Mouse (Mus musculus) CH12.LX (cell line): Measurements from ENCODE around the gene Akap1. TPM values are rescaled to one million over a fixed set of nuclear protein-coding genes. Genes with fewer than 3 reads are reported as not detected.

Source experiments
- DNase-seq: peaks from one replicate; pipeline ENCODE4 v3.0.0-alpha.2; 2013; ENCODE audit errors: extremely low read depth
- H3K27ac ChIP-seq: 2 replicates; pipeline ENCODE4 v1.5.1; 2012; ENCODE audit warnings: low read depth, mild to moderate bottlenecking, control low read depth, moderate library complexity; ENCODE audit not compliant: insufficient read depth
- H3K27me3 ChIP-seq: replicated peaks from 2 replicates; pipeline ENCODE3; 2012; ENCODE audit warnings: inconsistent platforms
- H3K36me3 ChIP-seq, 2 experiments: replicated peaks in 1 of 2; 2 replicates each; pipeline versions ENCODE3 to v1.6.1; 2012; ENCODE audit warnings: inconsistent platforms in 1 of 2, low read length in 1 of 2, mild to moderate bottlenecking in 1 of 2, mixed read lengths in 1 of 2, moderate library complexity in 1 of 2; ENCODE audit not compliant: control insufficient read depth in 1 of 2, insufficient read depth in 1 of 2
- H3K4me1 ChIP-seq, 2 experiments: 2 replicates each; pipeline ENCODE4 v1.6.1; 2012; ENCODE audit warnings: inconsistent platforms in 1 of 2, moderate library complexity in 1 of 2; ENCODE audit not compliant: insufficient read depth in 2 of 2, control insufficient read depth in 1 of 2
- H3K4me2 ChIP-seq: 2 replicates; pipeline ENCODE4 v1.6.1; 2012; ENCODE audit warnings: low read depth, mild to moderate bottlenecking, control low read depth; ENCODE audit not compliant: poor library complexity, insufficient read depth, severe bottlenecking
- H3K4me3 ChIP-seq, 3 experiments: fragments of 150-350 bp in 1 of 3; sonication (generic) in 1 of 3; replicated peaks in 1 of 3; 2 replicates each; pipeline versions ENCODE3 to v1.5.1; 2011 to 2012; ENCODE audit warnings: low read depth in 2 of 3, low read length in 2 of 3, mild to moderate bottlenecking in 2 of 3, moderate library complexity in 2 of 3, control low read depth in 1 of 3, improper control_type of control experiment in 1 of 3, inconsistent platforms in 1 of 3, mixed read lengths in 1 of 3; ENCODE audit not compliant: poor library complexity in 1 of 3
- H3K79me2 ChIP-seq: replicated peaks from 2 replicates; pipeline ENCODE4 v1.6.1; 2012; ENCODE audit warnings: mild to moderate bottlenecking, moderate library complexity; ENCODE audit not compliant: control insufficient read depth, poor library complexity, insufficient read depth, severe bottlenecking; ENCODE audit errors: extremely low read depth
- H3K9ac ChIP-seq: 2 replicates; pipeline ENCODE4 v1.6.1; 2012; ENCODE audit warnings: low read depth, mild to moderate bottlenecking, control low read depth, moderate library complexity; ENCODE audit not compliant: insufficient read depth
- H3K9me3 ChIP-seq: replicated peaks from 2 replicates; pipeline ENCODE3; 2012; ENCODE audit warnings: low read length, inconsistent platforms, mixed read lengths
- BHLHE40 ChIP-seq: IDR thresholded peaks from 2 replicates; pipeline ENCODE4 v1.6.1; 2011; ENCODE audit warnings: mild to moderate bottlenecking, low read depth, low read length, improper control_type of control experiment
- CHD1 ChIP-seq: IDR thresholded peaks from 2 replicates; pipeline ENCODE4 v1.6.1; 2012; ENCODE audit warnings: low read depth, low read length, improper control_type of control experiment, inconsistent platforms
- CHD2 ChIP-seq: IDR thresholded peaks from 2 replicates; pipeline ENCODE4 v1.6.1; 2011; ENCODE audit warnings: low read length, improper control_type of control experiment
- CTCF ChIP-seq, 2 experiments: IDR thresholded peaks in 1 of 2; conservative IDR thresholded peaks in 1 of 2; 2 replicates each; pipeline ENCODE4 v1.5.1; 2011 to 2012; ENCODE audit warnings: low read depth in 2 of 2, low read length in 2 of 2, improper control_type of control experiment in 1 of 2, inconsistent platforms in 1 of 2, mild to moderate bottlenecking in 1 of 2, moderate library complexity in 1 of 2
- E2F4 ChIP-seq: IDR thresholded peaks from 2 replicates; pipeline ENCODE4 v1.6.1; 2011; ENCODE audit warnings: low read depth, low read length, improper control_type of control experiment; ENCODE audit not compliant: insufficient replicate concordance
- GABPA ChIP-seq: IDR thresholded peaks from 2 replicates; pipeline ENCODE4 v1.6.1; 2012; ENCODE audit warnings: low read depth, low read length, improper control_type of control experiment, inconsistent platforms; ENCODE audit not compliant: insufficient replicate concordance
- HCFC1 ChIP-seq: IDR thresholded peaks from 2 replicates; pipeline ENCODE4 v1.6.1; 2012; ENCODE audit warnings: low read depth, mild to moderate bottlenecking, inconsistent platforms, low read length, improper control_type of control experiment
- IRF4 ChIP-seq: IDR thresholded peaks from 2 replicates; pipeline ENCODE4 v1.6.1; 2014; ENCODE audit warnings: low read depth, mild to moderate bottlenecking, inconsistent platforms, low read length, improper control_type of control experiment
- JUN ChIP-seq: IDR thresholded peaks from 2 replicates; pipeline ENCODE4 v1.6.1; 2011; ENCODE audit warnings: low read depth, mild to moderate bottlenecking, low read length, improper control_type of control experiment, moderate library complexity; ENCODE audit not compliant: insufficient read depth
- MAFK ChIP-seq: IDR thresholded peaks from 2 replicates; pipeline ENCODE4 v1.6.1; 2011; ENCODE audit warnings: low read length, improper control_type of control experiment; ENCODE audit not compliant: insufficient replicate concordance
- MAX ChIP-seq: IDR thresholded peaks from 2 replicates; pipeline ENCODE4 v1.6.1; 2011; ENCODE audit warnings: low read length, improper control_type of control experiment
- MAZ ChIP-seq: IDR thresholded peaks from 2 replicates; pipeline ENCODE4 v1.6.1; 2012; ENCODE audit warnings: low read depth, mild to moderate bottlenecking, inconsistent platforms, low read length, improper control_type of control experiment, moderate library complexity
- MXI1 ChIP-seq: IDR thresholded peaks from 2 replicates; pipeline ENCODE4 v1.6.1; 2011; ENCODE audit warnings: mild to moderate bottlenecking, low read depth, low read length, improper control_type of control experiment
- NELFE ChIP-seq: IDR thresholded peaks from 2 replicates; pipeline ENCODE4 v1.6.1; 2011; ENCODE audit warnings: low read depth, low read length, improper control_type of control experiment
- NRF1 ChIP-seq: IDR thresholded peaks from 2 replicates; pipeline ENCODE4 v1.6.1; 2014; ENCODE audit warnings: low read depth, mild to moderate bottlenecking, inconsistent platforms, low read length, improper control_type of control experiment, moderate library complexity
- PAX5 ChIP-seq: IDR thresholded peaks from 2 replicates; pipeline ENCODE4 v1.6.1; 2012; ENCODE audit warnings: low read length, inconsistent platforms, mixed read lengths
- POLR2AphosphoS2 ChIP-seq: IDR thresholded peaks from 2 replicates; pipeline ENCODE4 v1.6.1; 2011; ENCODE audit warnings: low read depth, low read length, improper control_type of control experiment
- RAD21 ChIP-seq: IDR thresholded peaks from 2 replicates; pipeline ENCODE4 v1.6.1; 2011; ENCODE audit warnings: low read depth, mild to moderate bottlenecking, low read length, improper control_type of control experiment, moderate library complexity
- RCOR1 ChIP-seq: conservative IDR thresholded peaks from 2 replicates; pipeline ENCODE4 v1.6.1; 2012; ENCODE audit warnings: low read depth, mild to moderate bottlenecking, inconsistent platforms, low read length, improper control_type of control experiment
- SIN3A ChIP-seq: IDR thresholded peaks from 2 replicates; pipeline ENCODE4 v1.6.1; 2012; ENCODE audit warnings: low read length, improper control_type of control experiment, inconsistent platforms
- SMC3 ChIP-seq: IDR thresholded peaks from 2 replicates; pipeline ENCODE4 v1.6.1; 2011; ENCODE audit warnings: low read depth, low read length, improper control_type of control experiment
- TBP ChIP-seq: conservative IDR thresholded peaks from 2 replicates; pipeline ENCODE4 v1.6.1; 2011; ENCODE audit warnings: low read depth, low read length, improper control_type of control experiment
- UBTF ChIP-seq: IDR thresholded peaks from 2 replicates; pipeline ENCODE4 v1.6.1; 2012; ENCODE audit warnings: low read depth, mild to moderate bottlenecking, inconsistent platforms, low read length, improper control_type of control experiment, moderate library complexity
- ZKSCAN1 ChIP-seq: IDR thresholded peaks from 2 replicates; pipeline ENCODE4 v1.6.1; 2012; ENCODE audit warnings: low read depth, inconsistent platforms, low read length, improper control_type of control experiment, borderline replicate concordance
- ZMIZ1 ChIP-seq: IDR thresholded peaks from 2 replicates; pipeline ENCODE4 v1.6.1; 2012; ENCODE audit warnings: low read depth, mild to moderate bottlenecking, inconsistent platforms, low read length, improper control_type of control experiment
- ZNF384 ChIP-seq: IDR thresholded peaks from 2 replicates; pipeline ENCODE4 v1.6.1; 2012; ENCODE audit warnings: low read depth, low read length, improper control_type of control experiment, inconsistent platforms
- dilution Hi-C: fragments of 300-500 bp; cut with MboI; formaldehyde crosslinking; loops from 2 replicates; pipeline ENCODE4 v1.14.3; 2020; ENCODE audit warnings: low sequenced_read_pairs; ENCODE audit not compliant: extremely low pct_unique_long_range_greater_than_20kb, extremely low pct_ligation_motif_present
- in situ Hi-C: fragments of 300-500 bp; cut with MboI; formaldehyde crosslinking; loops from 3 replicates; pipeline ENCODE4 v1.14.3; 2019; ENCODE audit warnings: low sequenced_read_pairs, low pct_ligation_motif_present, low pct_unique_long_range_greater_than_20kb, mixed read lengths
- polyA plus RNA-seq: library from polyadenylated mRNA; unstranded; fragments of >175 nt; gene quantifications from 2 replicates; pipeline ENCODE4 v1.2.1, GENCODE M21; 2012; ENCODE audit warnings: low read depth; ENCODE audit not compliant: insufficient read length
- total RNA-seq, 2 experiments: library from RNA; depleted of rRNA; stranded (reverse); fragments of 300-350 nt in 1 of 2; fragments of >200 nt in 1 of 2; gene quantifications; 2 replicates each; pipeline ENCODE4 v1.2.3; 2012 to 2014

Gene Akap1
- total and polyA plus RNA-seq, 3 experiments, result 46.4 to 54.8 (median 51.6) TPM

- in situ Hi-C loops (no loop called here), dilution Hi-C loops (no loop called here)
- Histone ChIP-seq H3K9ac (no peak overlapping the region), H3K36me3 (no peaks in the 10 kb centered on the region), H3K9me3 (peaks cover 3% of the 10 kb centered on the region), H3K27ac (no peak overlapping the region), H3K4me2 (no peak overlapping the region), H3K27me3 (peaks cover 2% of the 10 kb centered on the region), H3K4me1 (peaks cover 3 to 5% of the 10 kb centered on the region in 2 experiments; a peak in 2 of 4 replicates), H3K79me2 (no peaks in the 10 kb centered on the region), H3K4me3 (no peak overlapping the region)
- DNase-seq, result no peak
- no peak for TF ChIP-seq PAX5
- no peak for TF ChIP-seq ZMIZ1
- TF ChIP-seq BHLHE40, result no peak
- no peak for TF ChIP-seq IRF4
- no peak for TF ChIP-seq HCFC1
- no peak for TF ChIP-seq MAFK
- no peak for TF ChIP-seq ZNF384
- TF ChIP-seq ZKSCAN1, result no peak
- no peak for TF ChIP-seq CHD2
- TF ChIP-seq RAD21, result no peak
- no peak for TF ChIP-seq SIN3A
- no peak for TF ChIP-seq MAX
- TF ChIP-seq MXI1, result no peak
- no peak for TF ChIP-seq GABPA
- no peak for TF ChIP-seq POLR2AphosphoS2
- TF ChIP-seq NRF1, result no peak
- TF ChIP-seq E2F4, result no peak
- no peak for TF ChIP-seq UBTF
- no peak for TF ChIP-seq JUN
- no peak for TF ChIP-seq CHD1
Measured at GRCm38 (mm10) chr11:88783525-88783924, 80.9 kb downstream of the Akap1 start.

GRCm38 (mm10) chr11:88782531-88782930 lies 81.9 kb downstream of the Akap1 start:
- Histone ChIP-seq H3K27me3 (peaks cover 2% of the 10 kb centered on the region), H3K79me2 (no peaks in the 10 kb centered on the region), H3K4me2 (no peak overlapping the region), H3K4me1 (peaks cover 0 to 3% of the 10 kb centered on the region in 2 experiments; a peak in 2 of 4 replicates), H3K27ac (no peak overlapping the region), H3K36me3 (no peaks in the 10 kb centered on the region)
- in situ Hi-C loops, result no loop called here
- TF ChIP-seq RCOR1 (no peak), IRF4 (no peak), MAZ (no peak), RAD21 (no peak), TBP (no peak), SMC3 (no peak), NRF1 (no peak), MXI1 (no peak), NELFE (no peak), MAFK (no peak), CTCF (conservative IDR thresholded peaks at IDR 0.05 in 1 of 2, IDR thresholded peaks at IDR 0.05 in 1 of 2; ENCODE audit: low read depth in 2 of 2, low read length in 2 of 2) (no peak), CHD2 (no peak)
- TF ChIP-seq, all 38 proteins: peak for 0
- Histone ChIP-seq H3K9me3 (peaks cover 3% of the 10 kb centered on the region), H3K4me3 (no peak overlapping the region), H3K9ac (no peak overlapping the region)
- dilution Hi-C loops, result no loop called here
- DNase-seq, result no peak
